Comparison of ENCODE assay signal across 27 mouse cellular contexts in genomic region chr2:122821246-122821645, GRCm38 (mm10). TPM values are rescaled to one million over a fixed set of nuclear protein-coding genes. Genes with fewer than 3 reads are reported as not detected.
A peak's percentile ranks its signal among the peaks of the same experiment; 100 is the strongest.
DNase-seq lines count a peak whose midpoint lies in the region; ATAC-seq and TF ChIP-seq lines count a peak whose summit lies in the region.
"Had no signal": no experiment of that assay in that cellular context is flagged by ENCODE, and none has a peak within 500 bp of the region (broad histone marks: within the 10 kb centered on the region; RNA-seq: fewer than 3 reads in every experiment).

No protein-coding gene starts in this region.

- TF ChIP-seq EP300 in lung, postnatal 0 days (IDR thresholded peaks at IDR 0.05): no peak

- H3K36me3 ChIP-seq in lung, embryonic 14.5 days (ENCODE audit: insufficient read depth): no peaks in the 10 kb centered on the region
- H3K36me3 ChIP-seq in lung, postnatal 0 days (ENCODE audit: insufficient read depth, low read length): no peaks in the 10 kb centered on the region
- H3K36me3 ChIP-seq: embryonic facial prominence, embryonic 13.5 days; embryonic facial prominence, embryonic 15.5 days; forebrain, embryonic 10.5 days; forebrain, embryonic 12.5 days; G1E had no signal

- no peak for ATAC-seq in lung, embryonic 14.5 days (ENCODE audit: insufficient read depth)
- peak; percentile 77 for ATAC-seq in lung, postnatal 0 days
- ATAC-seq: activated CD4-positive, CD25-positive, alpha-beta regulatory T cell, adult 4 months; CD4-positive, CD25-positive, alpha-beta regulatory T cell, adult 4 months; forebrain, embryonic 14.5 days; forebrain, embryonic 16.5 days; Patski had no signal

- H3K27ac ChIP-seq in lung, embryonic 14.5 days (ENCODE audit: low read depth): no peak overlapping the region
- no peak overlapping the region for H3K27ac ChIP-seq in lung, postnatal 0 days (ENCODE audit: low read length)
- H3K27ac ChIP-seq: embryonic facial prominence, embryonic 13.5 days; embryonic facial prominence, embryonic 15.5 days; forebrain, embryonic 10.5 days; forebrain, embryonic 12.5 days had no signal

- no peak for TF ChIP-seq CTCF in lung, embryonic 14.5 days (IDR thresholded peaks at IDR 0.05; ENCODE audit: low read depth)
- no peak for TF ChIP-seq CTCF in lung, postnatal 0 days (IDR thresholded peaks at IDR 0.05)

- H3K9me3 ChIP-seq in lung, embryonic 14.5 days (ENCODE audit: low read depth, low read length): no peaks in the 10 kb centered on the region
- H3K9me3 ChIP-seq in lung, postnatal 0 days (ENCODE audit: low read length): no peaks in the 10 kb centered on the region
- H3K9me3 ChIP-seq: embryonic facial prominence, embryonic 13.5 days; embryonic facial prominence, embryonic 15.5 days; forebrain, embryonic 10.5 days; forebrain, embryonic 12.5 days; G1E had no signal

- H3K27me3 ChIP-seq in lung, embryonic 14.5 days (ENCODE audit: insufficient read depth, low read length): no peaks in the 10 kb centered on the region
- H3K27me3 ChIP-seq in lung, postnatal 0 days (replicated peaks; ENCODE audit: insufficient read depth, low read length): no peaks in the 10 kb centered on the region
- H3K27me3 ChIP-seq: CH12.LX; embryonic facial prominence, embryonic 13.5 days; embryonic facial prominence, embryonic 15.5 days; forebrain, embryonic 12.5 days had no signal

- DNase-seq in lung, embryonic 14.5 days: peak; percentile 22
- DNase-seq in lung, postnatal 4 days: no peak
- peak; percentile 72 for DNase-seq in lung, postnatal 0 days (ENCODE audit: low spot score)
- no peak for DNase-seq in lung, postnatal 10 days
- peak; percentile 63 for DNase-seq in lung, postnatal 36 days
- no peak for DNase-seq in embryo, embryonic 9.5 days (ENCODE audit: extremely low spot score)
- DNase-seq: adrenal gland, adult 8-10 months; adrenal gland, postnatal 14 days; adrenal gland, postnatal 36 days; B cell, adult 2 months; cerebellum, adult 11-12 months; cerebellum, adult 2 months; cerebellum, adult 9-10 months; cerebellum, postnatal 10 days; cerebellum, postnatal 25 days had no signal

- WGBS in lung, embryonic 14.5 days: 37% methylated on average over 2 of the region's 2 CpGs
- WGBS in lung, postnatal 0 days: 36% methylated on average over 2 of the region's 2 CpGs

- no peak overlapping the region for H3K4me2 ChIP-seq in lung, embryonic 14.5 days
- no peak overlapping the region for H3K4me2 ChIP-seq in lung, postnatal 0 days (replicated peaks; ENCODE audit: low read depth, low read length)
- H3K4me2 ChIP-seq: embryonic facial prominence, embryonic 13.5 days; embryonic facial prominence, embryonic 15.5 days; forebrain, embryonic 12.5 days had no signal

- no peak overlapping the region for H3K9ac ChIP-seq in lung, embryonic 14.5 days
- H3K9ac ChIP-seq in lung, postnatal 0 days (replicated peaks; ENCODE audit: low read depth): no peak overlapping the region
- H3K9ac ChIP-seq: embryonic facial prominence, embryonic 13.5 days; embryonic facial prominence, embryonic 15.5 days; forebrain, embryonic 12.5 days had no signal

- H3K4me3 ChIP-seq in lung, embryonic 14.5 days (ENCODE audit: low read depth, low read length): no peak overlapping the region
- no peak overlapping the region for H3K4me3 ChIP-seq in lung, postnatal 0 days (ENCODE audit: low read depth, low read length)
- H3K4me3 ChIP-seq: embryonic facial prominence, embryonic 13.5 days; embryonic facial prominence, embryonic 15.5 days; erythroblast, embryonic 14.5 days; forebrain, embryonic 10.5 days; forebrain, embryonic 12.5 days had no signal

- no peaks in the 10 kb centered on the region for H3K4me1 ChIP-seq in lung, embryonic 14.5 days (ENCODE audit: insufficient read depth)
- no peaks in the 10 kb centered on the region for H3K4me1 ChIP-seq in lung, postnatal 0 days (ENCODE audit: insufficient read depth, low read depth, low read length)
- H3K4me1 ChIP-seq: embryonic facial prominence, embryonic 15.5 days had no signal

RNA-seq across cellular contexts. Expression of gene Sqor, which starts 56.2 kb away (rescaled TPM):
- 5.6 and 6.3 TPM in 2 replicates for polyA plus RNA-seq in lung, embryonic 14.5 days (2014; fragmentation: Nextera tagmentation; extraction: Ambion mirVana)
- polyA plus RNA-seq in lung, postnatal 0 days (2015; fragmentation: Nextera tagmentation; extraction: Ambion mirVana): 29.2 and 30.5 TPM in 2 replicates

Comparison
In these comparisons a context has a peak if more than half of its experiments do, and no peak if none do; other contexts are left out.
1. DNase-seq: peak in lung, embryonic 14.5 days (single experiment), lung, postnatal 0 days (single experiment) and lung, postnatal 36 days (single experiment); none in lung, postnatal 4 days (0 of 2), lung, postnatal 10 days (single experiment) and embryo, embryonic 9.5 days (single experiment).